Mouse (Mus musculus): ENCODE data around the gene Abtb2. TPM values are rescaled to one million over a fixed set of nuclear protein-coding genes. Genes with fewer than 3 reads are reported as not detected.

The Abtb2 gene
- total and polyA plus RNA-seq, 3 experiments = 0.12 to 0.13 TPM; not detected in 1

- Histone ChIP-seq H3K4me3 (ENCODE audit: control insufficient read depth in 1 of 2, insufficient read depth in 1 of 2, low read depth in 2 of 2, low read length in 2 of 2) (no peak overlapping the region), H3K9ac (ENCODE audit: control insufficient read depth, low read depth, low read length, poor library complexity, severe bottlenecking) (no peak overlapping the region), H3K27me3 (ENCODE audit: control insufficient read depth in 1 of 2, insufficient read depth in 2 of 2, low read length in 2 of 2) (peaks cover 3 to 7% of the 10 kb centered on the region in 2 experiments), H3K36me3 (ENCODE audit: control insufficient read depth in 1 of 2, insufficient read depth in 2 of 2, low read length in 2 of 2) (no peaks in the 10 kb centered on the region), H3K79me2 (ENCODE audit: control insufficient read depth, insufficient read depth, low read length, poor library complexity) (no peaks in the 10 kb centered on the region), H3K4me1 (ENCODE audit: control insufficient read depth in 1 of 2, insufficient read depth in 2 of 2, low read length in 2 of 2) (no peaks in the 10 kb centered on the region), H3K9me3 (replicated peaks; ENCODE audit: insufficient read depth, low read length) (no peaks in the 10 kb centered on the region), H3K27ac (ENCODE audit: control insufficient read depth, low read depth, low read length) (no peak overlapping the region)
- TF ChIP-seq RCOR1 (IDR thresholded peaks at IDR 0.05; ENCODE audit: low read depth, low read length) (no peak), EP300 (IDR thresholded peaks at IDR 0.05; ENCODE audit: low read depth in 1 of 2, low read length in 2 of 2) (no peak), USF2 (IDR thresholded peaks at IDR 0.05; ENCODE audit: borderline replicate concordance in 1 of 2, insufficient read depth in 1 of 2, low read depth in 1 of 2, low read length in 2 of 2) (no peak), CTCF (IDR thresholded peaks at IDR 0.05 in 2 of 3, conservative IDR thresholded peaks at IDR 0.05 in 1 of 3; ENCODE audit: control insufficient read depth in 1 of 3, insufficient read depth in 1 of 3, low read depth in 2 of 3, low read length in 3 of 3, poor library complexity in 1 of 3, severe bottlenecking in 1 of 3) (no peak), ZNF384 (IDR thresholded peaks at IDR 0.05; ENCODE audit: low read depth, low read length) (no peak), MYC (IDR thresholded peaks at IDR 0.05; ENCODE audit: low read depth, low read length) (no peak), CHD2 (IDR thresholded peaks at IDR 0.05; ENCODE audit: low read length) (no peak), MEF2A (IDR thresholded peaks at IDR 0.05; ENCODE audit: extremely low read depth, insufficient replicate concordance, low read depth, low read length, poor library complexity, severe bottlenecking) (no peak), MYB (IDR thresholded peaks at IDR 0.05; ENCODE audit: low read depth, low read length) (no peak), KAT2A (conservative IDR thresholded peaks at IDR 0.05; ENCODE audit: low read depth, low read length) (no peak), ETS1 (IDR thresholded peaks at IDR 0.05; ENCODE audit: low read depth, low read length) (no peak), ZMIZ1 (IDR thresholded peaks at IDR 0.05; ENCODE audit: low read depth, low read length) (no peak), RAD21 (IDR thresholded peaks at IDR 0.05; ENCODE audit: low read depth, low read length) (no peak), POLR2A (IDR thresholded peaks at IDR 0.05; ENCODE audit: control insufficient read depth in 1 of 2, insufficient read depth in 1 of 2, low read depth in 1 of 2, low read length in 2 of 2, poor library complexity in 1 of 2) (no peak), BHLHE40 (IDR thresholded peaks at IDR 0.05; ENCODE audit: borderline replicate concordance, low read depth, low read length) (no peak), POLR2AphosphoS5 (IDR thresholded peaks at IDR 0.05; ENCODE audit: borderline replicate concordance, low read depth, low read length) (no peak), TCF12 (IDR thresholded peaks at IDR 0.05; ENCODE audit: low read depth, low read length) (no peak), ELF1 (IDR thresholded peaks at IDR 0.05; ENCODE audit: low read depth, low read length) (no peak)
- no peak for DNase-seq (ENCODE audit: low read depth, low spot score)
Observed at GRCm38 (mm10) chr2:103560955-103561354, 5.2 kb upstream of the Abtb2 start.

GRCm38 (mm10) chr2:103564427-103565023 is 1.6 kb upstream of the Abtb2 start:
- no peaks in the 10 kb centered on the region for H3K79me2 ChIP-seq (ENCODE audit: control insufficient read depth, insufficient read depth, low read length, poor library complexity)
- H3K27me3 ChIP-seq (ENCODE audit: control insufficient read depth in 1 of 2, insufficient read depth in 2 of 2, low read length in 2 of 2) = peaks cover 3 to 4% of the 10 kb centered on the region in 2 experiments; a peak in 3 of 4 replicates
- no peak overlapping the region for H3K27ac ChIP-seq (ENCODE audit: control insufficient read depth, low read depth, low read length)
- H3K9ac ChIP-seq (ENCODE audit: control insufficient read depth, low read depth, low read length, poor library complexity, severe bottlenecking) = no peak overlapping the region
- H3K4me1 ChIP-seq (ENCODE audit: control insufficient read depth in 1 of 2, insufficient read depth in 2 of 2, low read length in 2 of 2) = no peaks in the 10 kb centered on the region
- no peaks in the 10 kb centered on the region for H3K9me3 ChIP-seq (replicated peaks; ENCODE audit: insufficient read depth, low read length)
- no peaks in the 10 kb centered on the region for H3K36me3 ChIP-seq (ENCODE audit: control insufficient read depth in 1 of 2, insufficient read depth in 2 of 2, low read length in 2 of 2)
- peak; percentile 45 for DNase-seq (ENCODE audit: low read depth, low spot score)
- no peak overlapping the region for H3K4me3 ChIP-seq (ENCODE audit: control insufficient read depth in 1 of 2, insufficient read depth in 1 of 2, low read depth in 2 of 2, low read length in 2 of 2)
- 0 out of 2 replicates have a peak, but pooled peaks have one; percentile 38 for TF ChIP-seq JUND (IDR thresholded peaks at IDR 0.05; ENCODE audit: low read depth, low read length)
- peak; percentile 31 to 67; a peak in 1 of 4 replicates for TF ChIP-seq EP300 (IDR thresholded peaks at IDR 0.05; ENCODE audit: low read depth in 1 of 2, low read length in 2 of 2)
- TF ChIP-seq TCF12 (IDR thresholded peaks at IDR 0.05; ENCODE audit: low read depth, low read length) = peak; percentile 78
- TF ChIP-seq CTCF (IDR thresholded peaks at IDR 0.05 in 2 of 3, conservative IDR thresholded peaks at IDR 0.05 in 1 of 3; ENCODE audit: control insufficient read depth in 1 of 3, insufficient read depth in 1 of 3, low read depth in 2 of 3, low read length in 3 of 3, poor library complexity in 1 of 3, severe bottlenecking in 1 of 3) = peak; percentile 53 to 92 (median 87)
- peak; percentile 91 for TF ChIP-seq SMC3 (IDR thresholded peaks at IDR 0.05; ENCODE audit: low read depth, low read length)
- no peak for TF ChIP-seq MAZ (IDR thresholded peaks at IDR 0.05; ENCODE audit: low read depth, low read length)
- peak; percentile 100 for TF ChIP-seq RAD21 (IDR thresholded peaks at IDR 0.05; ENCODE audit: low read depth, low read length)
- TF ChIP-seq MAFK (IDR thresholded peaks at IDR 0.05; ENCODE audit: borderline replicate concordance, low read depth, low read length) = peak; percentile 52; the same call in 1 of the 2 replicates
- TF ChIP-seq POLR2A (IDR thresholded peaks at IDR 0.05; ENCODE audit: control insufficient read depth in 1 of 2, insufficient read depth in 1 of 2, low read depth in 1 of 2, low read length in 2 of 2, poor library complexity in 1 of 2) = no peak
- TF ChIP-seq ZC3H11A (IDR thresholded peaks at IDR 0.05; ENCODE audit: low read depth, low read length) = peak; percentile 96
- peak; percentile 85; the same call in 1 of the 2 replicates for TF ChIP-seq MEF2A (IDR thresholded peaks at IDR 0.05; ENCODE audit: extremely low read depth, insufficient replicate concordance, low read depth, low read length, poor library complexity, severe bottlenecking)
- peak; percentile 88 for TF ChIP-seq ZNF384 (IDR thresholded peaks at IDR 0.05; ENCODE audit: low read depth, low read length)
- TF ChIP-seq BHLHE40 (IDR thresholded peaks at IDR 0.05; ENCODE audit: borderline replicate concordance, low read depth, low read length) = 0 out of 2 replicates have a peak, but pooled peaks have one; percentile 8
- TF ChIP-seq GABPA (IDR thresholded peaks at IDR 0.05; ENCODE audit: low read depth, low read length) = no peak
- TF ChIP-seq ETS1 (IDR thresholded peaks at IDR 0.05; ENCODE audit: low read depth, low read length) = peak; percentile 68
- TF ChIP-seq GATA1 (IDR thresholded peaks at IDR 0.05; ENCODE audit: low read depth, low read length) = peak; percentile 66
- TF ChIP-seq RCOR1 (IDR thresholded peaks at IDR 0.05; ENCODE audit: low read depth, low read length) = peak; percentile 92
- TF ChIP-seq USF1 (IDR thresholded peaks at IDR 0.05; ENCODE audit: low read depth, low read length) = peak; percentile 77
- 0 out of 2 replicates have a peak, but pooled peaks have one; percentile 46 for TF ChIP-seq SIN3A (IDR thresholded peaks at IDR 0.05; ENCODE audit: low read length)
- no peak for TF ChIP-seq ELF1 (IDR thresholded peaks at IDR 0.05; ENCODE audit: low read depth, low read length)

Measured in MEL (cell line).